Comparison of ENCODE assay signal across 19 mouse cellular contexts in the genomic region with DNA sequence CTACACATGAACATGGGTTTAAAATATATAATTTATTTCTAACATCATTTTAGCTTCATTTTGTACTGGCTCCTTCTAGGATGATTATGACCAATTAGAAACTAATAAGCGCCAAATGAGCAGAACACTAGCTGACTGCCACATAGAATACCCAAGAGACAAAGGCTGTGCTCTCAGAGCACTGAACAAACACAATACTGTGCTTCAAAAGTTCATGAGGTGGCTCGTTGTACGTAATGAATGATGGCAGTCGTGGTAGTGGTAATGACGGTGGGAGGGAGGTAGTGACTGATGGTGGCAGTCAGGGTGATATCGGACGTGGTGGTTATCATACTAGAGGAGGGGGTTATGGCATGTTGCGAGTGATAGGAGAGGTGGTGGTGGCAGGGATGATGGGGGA.
"Had no signal": no experiment of that assay in that cellular context is flagged by ENCODE, and none has a peak within 500 bp of the region (broad histone marks: within the 10 kb centered on the region; RNA-seq: fewer than 3 reads in every experiment).

No protein-coding gene starts in this region.

- H3K9ac ChIP-seq: liver, embryonic 15.5 days; liver, postnatal 0 days; lung, embryonic 15.5 days; midbrain, embryonic 13.5 days; midbrain, embryonic 15.5 days; neural tube, embryonic 12.5 days had no signal

- H3K27ac ChIP-seq: liver, embryonic 15.5 days; lung, embryonic 15.5 days; macrophage; midbrain, embryonic 13.5 days; midbrain, embryonic 15.5 days; neural tube, embryonic 12.5 days had no signal

- ATAC-seq: liver, postnatal 0 days; lung, postnatal 0 days; midbrain, embryonic 13.5 days; midbrain, embryonic 15.5 days had no signal

- H3K4me1 ChIP-seq: liver, embryonic 15.5 days; lung, embryonic 15.5 days; midbrain, embryonic 13.5 days; neural tube, embryonic 12.5 days had no signal

- H3K27me3 ChIP-seq: liver, embryonic 15.5 days; lung, embryonic 15.5 days; midbrain, embryonic 13.5 days; midbrain, embryonic 15.5 days; neural tube, embryonic 12.5 days had no signal

- H3K9me3 ChIP-seq: liver, embryonic 15.5 days; lung, embryonic 15.5 days; midbrain, embryonic 13.5 days; midbrain, embryonic 15.5 days; neural tube, embryonic 12.5 days had no signal

- DNase-seq: liver, postnatal 0 days; lung, adult 2 months; lung, postnatal 14 days; lung, postnatal 36 days; right cerebral cortex, adult 18-20 months; right cerebral cortex, postnatal 25 days; right cerebral cortex, postnatal 4 days; spleen, adult 18-20 months; thymus, adult 18-20 months; thymus, postnatal 14 days; thymus, postnatal 36 days had no signal

- H3K36me3 ChIP-seq: liver, embryonic 15.5 days; lung, embryonic 15.5 days; midbrain, embryonic 13.5 days; midbrain, embryonic 15.5 days; neural tube, embryonic 12.5 days had no signal

- H3K4me3 ChIP-seq: liver, embryonic 15.5 days; lung, embryonic 15.5 days; midbrain, embryonic 13.5 days; midbrain, embryonic 15.5 days; neural tube, embryonic 12.5 days had no signal

- H3K4me2 ChIP-seq: liver, embryonic 15.5 days; lung, embryonic 15.5 days; midbrain, embryonic 11.5 days; midbrain, embryonic 13.5 days; midbrain, embryonic 15.5 days; neural tube, embryonic 12.5 days had no signal
